In the genomic region with DNA sequence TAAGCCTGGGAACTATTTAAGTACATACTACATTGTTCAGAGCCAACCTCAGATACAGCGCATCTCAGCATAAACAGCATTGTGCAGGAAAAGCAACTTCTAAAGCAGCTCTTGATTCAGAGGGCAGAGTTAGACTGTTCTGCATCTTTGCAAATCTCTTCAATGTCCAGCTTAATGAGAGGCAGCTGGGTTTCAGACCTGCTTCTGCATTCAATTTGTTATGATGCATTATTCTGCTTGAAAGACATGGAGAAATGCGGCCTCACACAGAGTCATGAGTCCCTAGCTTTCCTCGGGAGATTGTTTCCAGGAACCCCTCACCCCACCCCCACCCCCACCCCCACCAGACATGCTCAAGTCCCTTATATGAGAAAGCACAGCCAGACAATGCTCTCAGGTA, we compare ENCODE assay signal across 24 mouse cellular contexts. TPM values are rescaled to one million over a fixed set of nuclear protein-coding genes. Genes with fewer than 3 reads are reported as not detected.
DNase-seq lines count a peak whose midpoint lies in the region; ATAC-seq lines count a peak whose summit lies in the region.
"Had no signal": no experiment of that assay in that cellular context is flagged by ENCODE, and none has a peak within 500 bp of the region (broad histone marks: within the 10 kb centered on the region; RNA-seq: fewer than 3 reads in every experiment).

No protein-coding gene starts in this region.

- no peaks in the 10 kb centered on the region for H3K36me3 ChIP-seq in embryonic facial prominence, embryonic 11.5 days (replicated peaks; ENCODE audit: control insufficient read depth, insufficient read depth, low read depth, low read length)
- peaks cover 8% of the 10 kb centered on the region for H3K36me3 ChIP-seq in embryonic facial prominence, embryonic 10.5 days (replicated peaks)
- H3K36me3 ChIP-seq in embryonic facial prominence, embryonic 13.5 days: peaks cover 10% of the 10 kb centered on the region; the same call in 1 of the 2 replicates
- H3K36me3 ChIP-seq in limb, embryonic 10.5 days: peaks cover 18% of the 10 kb centered on the region; the same call in 1 of the 2 replicates
- H3K36me3 ChIP-seq: forebrain, embryonic 12.5 days; forebrain, embryonic 15.5 days; G1E; hindbrain, embryonic 12.5 days; hindbrain, embryonic 15.5 days had no signal

- no peak overlapping the region for H3K4me3 ChIP-seq in embryonic facial prominence, embryonic 11.5 days (ENCODE audit: low read depth, low read length)
- H3K4me3 ChIP-seq in embryonic facial prominence, embryonic 10.5 days: no peak overlapping the region
- H3K4me3 ChIP-seq in embryonic facial prominence, embryonic 13.5 days: no peak overlapping the region
- H3K4me3 ChIP-seq in limb, embryonic 10.5 days: no peak overlapping the region
- H3K4me3 ChIP-seq: erythroblast, embryonic 14.5 days; forebrain, embryonic 12.5 days; forebrain, embryonic 15.5 days; heart, adult 2 months; heart, embryonic 10.5 days; hindbrain, embryonic 12.5 days; hindbrain, embryonic 15.5 days had no signal

- 0 out of 2 replicates have a peak, but pooled peaks cover 2% of the 10 kb centered on the region for H3K4me1 ChIP-seq in embryonic facial prominence, embryonic 11.5 days (ENCODE audit: control insufficient read depth, insufficient read depth, low read length)
- peaks cover 36% of the 10 kb centered on the region for H3K4me1 ChIP-seq in embryonic facial prominence, embryonic 10.5 days
- H3K4me1 ChIP-seq in embryonic facial prominence, embryonic 13.5 days: peaks cover 49% of the 10 kb centered on the region
- H3K4me1 ChIP-seq in limb, embryonic 10.5 days: peaks cover 40% of the 10 kb centered on the region

- DNase-seq in embryonic facial prominence, embryonic 11.5 days (ENCODE audit: low spot score): peak; percentile 79
- DNase-seq in embryonic facial prominence, embryonic 10.5 days (ENCODE audit: low spot score): no peak
- DNase-seq in limb, embryonic 10.5 days (ENCODE audit: low spot score): no peak
- peak; percentile 40 for DNase-seq in retina, postnatal 1 day
- no peak for DNase-seq in MN1 (ENCODE audit: low spot score)
- no peak for DNase-seq in urinary bladder, postnatal 10 days (ENCODE audit: low spot score)
- DNase-seq: adrenal gland, adult 8-10 months; adrenal gland, postnatal 25 days; B cell, adult 2 months; cerebellum, adult 18-20 months; cerebellum, adult 9-10 months; cerebellum, postnatal 14 days; gastrocnemius, postnatal 25 days; heart, adult 2 months had no signal

- 46% methylated on average over 3 of the region's 3 CpGs for WGBS in embryonic facial prominence, embryonic 11.5 days
- WGBS in embryonic facial prominence, embryonic 10.5 days: 61% methylated on average over 3 of the region's 3 CpGs
- WGBS in embryonic facial prominence, embryonic 13.5 days: 27% methylated on average over 3 of the region's 3 CpGs
- WGBS in limb, embryonic 10.5 days: 45% methylated on average over 3 of the region's 3 CpGs

- no peaks in the 10 kb centered on the region for H3K9me3 ChIP-seq in embryonic facial prominence, embryonic 11.5 days (replicated peaks; ENCODE audit: control insufficient read depth, low read length)
- peaks cover 12% of the 10 kb centered on the region for H3K9me3 ChIP-seq in embryonic facial prominence, embryonic 10.5 days
- 0 out of 2 replicates have a peak, but pooled peaks cover 3% of the 10 kb centered on the region for H3K9me3 ChIP-seq in embryonic facial prominence, embryonic 13.5 days
- H3K9me3 ChIP-seq in limb, embryonic 10.5 days (replicated peaks): 0 out of 2 replicates have a peak, but pooled peaks cover 4% of the 10 kb centered on the region
- H3K9me3 ChIP-seq: G1E; heart, embryonic 10.5 days; hindbrain, embryonic 12.5 days; hindbrain, embryonic 15.5 days had no signal

- no peak for ATAC-seq in embryonic facial prominence, embryonic 11.5 days (replicated peaks; ENCODE audit: insufficient number of reproducible peaks, low FRiP score, low TSS enrichment, low read depth)
- ATAC-seq in embryonic facial prominence, embryonic 13.5 days (ENCODE audit: insufficient number of reproducible peaks, insufficient read depth, low FRiP score, low TSS enrichment, low read depth): no peak
- ATAC-seq: forebrain, embryonic 15.5 days; intestine, postnatal 0 days had no signal

- H3K27ac ChIP-seq in embryonic facial prominence, embryonic 11.5 days (replicated peaks; ENCODE audit: low read depth, low read length): no peak overlapping the region
- H3K27ac ChIP-seq in embryonic facial prominence, embryonic 10.5 days (replicated peaks): no peak overlapping the region
- H3K27ac ChIP-seq in embryonic facial prominence, embryonic 13.5 days: peak overlapping the region; percentile 60
- H3K27ac ChIP-seq in limb, embryonic 10.5 days: peak overlapping the region; percentile 44; the same call in 1 of the 2 replicates
- H3K27ac ChIP-seq: forebrain, embryonic 12.5 days; forebrain, embryonic 15.5 days; heart, adult 2 months; heart, embryonic 10.5 days; hindbrain, embryonic 12.5 days; hindbrain, embryonic 15.5 days had no signal

- H3K27me3 ChIP-seq in embryonic facial prominence, embryonic 11.5 days (ENCODE audit: control insufficient read depth, insufficient read depth, low read length): no peaks in the 10 kb centered on the region
- H3K27me3 ChIP-seq in embryonic facial prominence, embryonic 10.5 days (replicated peaks; ENCODE audit: low read depth, poor library complexity, severe bottlenecking): no peaks in the 10 kb centered on the region; the same call in 1 of the 2 replicates
- no peaks in the 10 kb centered on the region for H3K27me3 ChIP-seq in embryonic facial prominence, embryonic 13.5 days
- H3K27me3 ChIP-seq in limb, embryonic 10.5 days (ENCODE audit: low read depth, poor library complexity, severe bottlenecking): no peaks in the 10 kb centered on the region
- H3K27me3 ChIP-seq: CH12.LX had no signal

- no peak overlapping the region for H3K4me2 ChIP-seq in embryonic facial prominence, embryonic 11.5 days (ENCODE audit: low read depth, low read length)
- H3K4me2 ChIP-seq in embryonic facial prominence, embryonic 13.5 days: no peak overlapping the region
- H3K4me2 ChIP-seq: forebrain, embryonic 12.5 days; forebrain, embryonic 15.5 days; hindbrain, embryonic 12.5 days; hindbrain, embryonic 15.5 days had no signal

- H3K9ac ChIP-seq in embryonic facial prominence, embryonic 11.5 days (replicated peaks; ENCODE audit: low read length): no peak overlapping the region
- H3K9ac ChIP-seq in embryonic facial prominence, embryonic 13.5 days: no peak overlapping the region
- H3K9ac ChIP-seq: forebrain, embryonic 12.5 days; forebrain, embryonic 15.5 days; hindbrain, embryonic 12.5 days; hindbrain, embryonic 15.5 days had no signal

RNA-seq across cellular contexts. Expression of gene Tgfbr3, which starts 41.6 kb away (rescaled TPM):
- 10.5 and 12.3 TPM in 2 replicates for polyA plus RNA-seq in embryonic facial prominence, embryonic 11.5 days (2014; fragmentation: Nextera tagmentation; extraction: Ambion mirVana)
- 9.4 and 9.8 TPM in 2 replicates for polyA plus RNA-seq in embryonic facial prominence, embryonic 10.5 days (2016; fragmentation: Nextera tagmentation; extraction: Ambion mirVana)
- polyA plus RNA-seq in embryonic facial prominence, embryonic 13.5 days (2015; fragmentation: Nextera tagmentation; extraction: Ambion mirVana): 35.8 and 35.9 TPM in 2 replicates
- polyA plus RNA-seq in limb, embryonic 10.5 days (2016; fragmentation: Nextera tagmentation; extraction: Ambion mirVana): 12.1 and 13.6 TPM in 2 replicates
- polyA plus RNA-seq: G1E had no signal

Comparison
In these comparisons a context has a peak if more than half of its experiments do, and no peak if none do; other contexts are left out.
1. DNase-seq: peak in embryonic facial prominence, embryonic 11.5 days (single experiment) and retina, postnatal 1 day (single experiment); none in embryonic facial prominence, embryonic 10.5 days (single experiment), limb, embryonic 10.5 days (single experiment), MN1 (single experiment) and urinary bladder, postnatal 10 days (single experiment).
2. H3K27ac ChIP-seq: peak in embryonic facial prominence, embryonic 13.5 days (single experiment) and limb, embryonic 10.5 days (single experiment); none in embryonic facial prominence, embryonic 11.5 days (single experiment) and embryonic facial prominence, embryonic 10.5 days (single experiment).